Mouse (Mus musculus) thymus, adult 2 months (tissue): ENCODE results near the gene Gpnmb. TPM values are rescaled to one million over a fixed set of nuclear protein-coding genes. Genes with fewer than 3 reads are reported as not detected.

ENCODE experiments used
- DNase-seq: peaks from one replicate; pipeline ENCODE4 v3.0.0; 2021
- H3K27ac ChIP-seq: fragments of 200-500 bp; 2 replicates; pipeline ENCODE4 v1.5.1; 2012; ENCODE audit warnings: low read length, control low read depth; ENCODE audit not compliant: control insufficient read depth, insufficient read depth
- H3K27me3 ChIP-seq: fragments of 200-500 bp; 2 replicates; pipeline ENCODE4 v1.6.1; 2012; ENCODE audit warnings: mild to moderate bottlenecking, low read length, moderate library complexity, mixed read lengths; ENCODE audit not compliant: control insufficient read depth, insufficient read depth
- H3K36me3 ChIP-seq: fragments of 200-500 bp; 2 replicates; pipeline ENCODE4 v1.6.1; 2012; ENCODE audit warnings: mild to moderate bottlenecking, low read length, moderate library complexity; ENCODE audit not compliant: control insufficient read depth, insufficient read depth
- H3K4me1 ChIP-seq: fragments of 200-500 bp; replicated peaks from 2 replicates; pipeline ENCODE4 v1.6.1; 2012; ENCODE audit warnings: low read length; ENCODE audit not compliant: control insufficient read depth, insufficient read depth
- H3K4me3 ChIP-seq: fragments of 200-500 bp; 2 replicates; pipeline ENCODE4 v1.5.1; 2012; ENCODE audit warnings: mild to moderate bottlenecking, low read length, control low read depth, moderate library complexity; ENCODE audit not compliant: control insufficient read depth, insufficient read depth
- CTCF ChIP-seq: fragments of 200-500 bp; IDR thresholded peaks from 2 replicates; pipeline ENCODE4 v1.5.1; 2012; ENCODE audit warnings: mild to moderate bottlenecking, control low read depth, low read length, moderate library complexity, borderline replicate concordance; ENCODE audit not compliant: control insufficient read depth, poor library complexity, insufficient read depth; ENCODE audit errors: extremely low read depth
- POLR2A ChIP-seq: fragments of 200-500 bp; IDR thresholded peaks from 2 replicates; pipeline ENCODE4 v1.6.1; 2012; ENCODE audit warnings: mild to moderate bottlenecking, low read length, control low read depth, moderate library complexity; ENCODE audit not compliant: control insufficient read depth, poor library complexity, insufficient read depth; ENCODE audit errors: extremely low read depth
- WGBS: fragments of 180-500 bp; shearing (Covaris S2); methylation state at CpG from one replicate; pipeline ENCODE4 v1.1.7; 2018; 5-methylcytosine and 5-hydroxymethylcytosine counted together
- polyA plus RNA-seq: library from polyadenylated mRNA; depleted of rRNA; stranded (reverse); fragments of >200 nt; gene quantifications from 2 replicates; pipeline ENCODE4 v1.2.3, GENCODE M21; 2012; rRNA removed

Gene Gpnmb
- 7.8 and 15.2 TPM in 2 replicates for polyA plus RNA-seq

GRCm38 (mm10) chr6:49036275-49037267, at the start of gene Gpnmb:
Gpnmb (plus strand) TSS chr6:49036546.
- Histone ChIP-seq H3K4me3 (peak within 1 kb of the TSS; percentile 8; the same call in 1 of the 2 replicates), H3K4me1 (peaks cover 17% of the 10 kb centered on the region), H3K27ac (no peak within 1 kb of the TSS), H3K27me3 (no peaks in the 10 kb centered on the region), H3K36me3 (no peaks in the 10 kb centered on the region)
- DNase-seq, result no peak
- TF ChIP-seq CTCF (no peak), POLR2A (no peak)
- WGBS, result 36% methylated on average over 28 of the region's 28 CpGs

- no peaks in the 10 kb centered on the region for H3K4me1 ChIP-seq
- no peak for DNase-seq
- no peak overlapping the region for H3K4me3 ChIP-seq
- H3K36me3 ChIP-seq, result no peaks in the 10 kb centered on the region
- TF ChIP-seq CTCF, result no peak
- no peak for TF ChIP-seq POLR2A
- no peaks in the 10 kb centered on the region for H3K27me3 ChIP-seq
- WGBS, result 96% methylated on average over 5 of the region's 5 CpGs
- H3K27ac ChIP-seq, result no peak overlapping the region
Observed at GRCm38 (mm10) chr6:48989971-48990370, 46.4 kb upstream of the Gpnmb start.

DNA sequence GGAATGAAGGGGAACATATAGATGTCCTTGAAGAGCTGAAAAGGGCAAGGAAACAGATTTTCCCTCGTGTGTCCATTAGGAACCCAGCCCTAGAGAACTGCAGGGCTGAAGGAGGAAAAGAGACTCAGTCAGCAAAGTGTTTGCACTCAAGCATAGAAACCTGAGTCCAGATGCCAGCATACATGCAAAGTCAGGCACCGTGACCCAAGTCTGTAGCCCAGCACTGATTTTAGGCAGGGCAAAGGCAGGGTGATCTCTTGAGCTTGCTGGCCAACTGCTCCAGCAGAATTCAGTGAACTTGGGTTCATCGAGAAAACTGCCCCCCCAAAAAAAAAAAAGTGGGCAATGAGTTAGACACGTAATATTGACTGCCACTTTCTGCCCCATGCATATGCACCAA, 44.4 kb upstream of the Gpnmb start:
- no peak for DNase-seq
- Histone ChIP-seq H3K36me3 (no peaks in the 10 kb centered on the region), H3K4me1 (no peaks in the 10 kb centered on the region), H3K27ac (no peak overlapping the region), H3K4me3 (no peak overlapping the region), H3K27me3 (no peaks in the 10 kb centered on the region)
- 82% methylated on average over 4 of the region's 4 CpGs for whole genome bisulfite sequencing
- TF ChIP-seq POLR2A, result no peak
- no peak for TF ChIP-seq CTCF

DNA sequence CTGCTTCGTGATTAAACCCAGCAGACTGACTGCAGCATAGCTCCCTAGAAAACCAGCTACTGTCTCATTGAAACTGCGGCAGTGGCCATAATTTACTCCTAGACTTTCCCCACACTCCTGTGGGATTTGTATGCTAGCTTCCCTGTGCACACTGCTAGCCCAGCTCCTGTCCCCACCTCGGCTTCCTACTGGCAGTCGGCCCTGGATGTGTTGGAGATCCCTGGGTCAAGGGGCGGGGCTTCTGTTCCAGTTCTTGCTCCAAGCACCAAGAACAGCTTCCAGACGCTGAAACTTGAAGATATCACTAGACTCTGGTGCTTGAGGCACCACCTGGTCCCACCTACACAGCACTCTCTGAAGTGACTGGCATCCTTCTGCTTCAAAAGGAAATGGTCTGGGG, 38.2 kb upstream of the Gpnmb start:
- no peak overlapping the region for H3K27ac ChIP-seq
- 86% methylated on average over 6 of the region's 6 CpGs for WGBS
- H3K36me3 ChIP-seq, result no peaks in the 10 kb centered on the region
- H3K27me3 ChIP-seq, result no peaks in the 10 kb centered on the region
- H3K4me3 ChIP-seq, result no peak overlapping the region
- no peak for DNase-seq
- TF ChIP-seq CTCF (no peak), POLR2A (no peak)
- H3K4me1 ChIP-seq, result no peaks in the 10 kb centered on the region

DNA sequence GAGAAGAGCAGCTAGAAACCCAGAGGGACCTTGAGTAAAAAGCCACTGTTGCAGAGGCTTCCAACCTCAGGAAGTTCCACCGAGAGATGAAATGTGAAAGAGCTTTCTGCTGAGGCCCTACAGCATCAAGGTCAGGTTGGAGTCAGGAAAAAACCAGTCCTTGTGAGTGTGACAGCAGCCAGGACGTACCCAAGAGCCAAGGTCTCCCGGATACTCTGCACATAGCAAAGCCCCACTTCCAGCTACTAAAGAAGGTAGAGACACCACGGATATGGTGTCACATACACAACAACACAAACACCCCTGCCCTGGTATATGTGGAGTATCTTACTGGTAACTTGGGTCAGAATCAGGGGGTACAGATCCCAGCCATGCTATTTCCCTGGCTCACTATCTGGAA, 37.5 kb upstream of the Gpnmb start:
- DNase-seq, result no peak
- Histone ChIP-seq H3K27ac (no peak overlapping the region), H3K36me3 (no peaks in the 10 kb centered on the region), H3K27me3 (no peaks in the 10 kb centered on the region), H3K4me1 (no peaks in the 10 kb centered on the region), H3K4me3 (no peak overlapping the region)
- 93% methylated on average over 4 of the region's 4 CpGs for WGBS
- no peak for TF ChIP-seq POLR2A
- TF ChIP-seq CTCF, result no peak

- DNase-seq, result no peak
- Histone ChIP-seq H3K36me3 (no peaks in the 10 kb centered on the region), H3K27me3 (no peaks in the 10 kb centered on the region), H3K4me1 (no peaks in the 10 kb centered on the region), H3K27ac (no peak overlapping the region), H3K4me3 (no peak overlapping the region)
- WGBS, result 85% methylated on average over 4 of the region's 4 CpGs
- TF ChIP-seq POLR2A, result no peak
- TF ChIP-seq CTCF, result no peak
Observed at GRCm38 (mm10) chr6:49003381-49003780, 33.0 kb upstream of the Gpnmb start.

- TF ChIP-seq POLR2A (no peak), CTCF (peak; percentile 83; the same call in 1 of the 2 replicates)
- 2% methylated on average over 9 of the region's 9 CpGs for WGBS
- Histone ChIP-seq H3K36me3 (no peaks in the 10 kb centered on the region), H3K27ac (no peak overlapping the region), H3K27me3 (no peaks in the 10 kb centered on the region), H3K4me3 (no peak overlapping the region), H3K4me1 (peaks cover 2% of the 10 kb centered on the region)
- DNase-seq, result peak; percentile 61
Observed at GRCm38 (mm10) chr6:49007981-49008380, 28.4 kb upstream of the Gpnmb start.
